Mouse (Mus musculus) ovary, postnatal 14 days (tissue): Measurements from ENCODE around the gene Msi2.

Experiments
- DNase-seq: peaks from one replicate; pipeline ENCODE4 v3.0.0; 2022; ENCODE audit warnings: low spot score

Msi2 gene

DNA sequence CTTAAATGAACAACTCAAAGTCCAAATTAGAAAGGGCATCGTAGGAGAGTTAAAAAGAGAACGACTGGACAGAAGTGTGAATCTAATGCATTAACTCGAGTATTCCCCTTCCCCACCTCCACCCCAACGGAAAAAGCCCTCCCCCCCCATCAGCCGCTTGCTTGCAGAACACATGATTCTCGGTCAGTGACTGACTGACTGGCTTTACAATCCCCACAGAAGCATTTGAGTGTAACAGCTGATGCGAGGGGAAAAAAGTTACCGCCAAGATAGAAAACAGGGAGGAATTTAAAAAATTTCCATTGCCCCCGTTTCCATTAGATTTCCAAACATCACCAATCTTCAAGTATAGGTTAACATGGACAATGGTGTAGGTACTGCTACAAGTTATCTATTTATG lies 4.8 kb downstream of the Msi2 start:
- DNase-seq, result no peak

DNA sequence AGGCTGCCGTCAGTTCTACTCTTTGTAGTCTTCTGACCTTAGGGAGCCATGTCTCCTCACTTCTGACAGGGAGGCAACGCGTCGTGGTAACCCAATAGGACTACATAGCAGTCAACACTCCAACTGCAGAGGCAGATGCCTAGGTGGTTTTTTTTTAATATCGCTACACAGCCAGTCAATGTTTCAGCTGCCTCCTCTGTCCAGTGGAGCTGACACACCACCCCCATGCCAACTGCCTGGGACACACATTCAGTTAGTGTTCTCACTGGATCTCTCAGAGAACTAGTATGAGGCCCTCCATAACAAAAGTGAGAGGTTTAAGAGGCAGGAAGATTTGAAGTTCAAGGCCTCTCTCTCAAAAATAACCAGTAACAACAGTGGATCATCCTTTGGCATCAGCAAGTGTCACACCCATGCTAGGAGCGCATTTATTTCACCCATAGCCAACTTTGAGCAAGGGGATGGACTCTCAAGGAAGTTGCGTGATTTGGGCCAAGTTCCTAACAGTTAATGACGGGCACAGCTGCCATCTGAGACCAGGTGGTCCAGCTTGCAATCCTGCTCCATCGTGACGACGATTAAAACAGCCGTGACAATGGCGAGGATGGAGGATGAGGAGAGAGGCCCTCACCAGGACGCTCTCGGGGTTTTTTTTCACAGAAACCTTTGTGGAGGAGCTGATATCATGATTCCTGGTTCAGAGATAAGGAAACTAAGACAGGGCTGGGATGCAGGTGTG lies 8.3 kb downstream of the Msi2 start:
- no peak for DNase-seq

- no peak for DNase-seq
Measured at GRCm38 (mm10) chr11:88707228-88707775, 11.0 kb downstream of the Msi2 start.

GRCm38 (mm10) chr11:88704688-88705087 lies 13.6 kb downstream of the Msi2 start:
- DNase-seq, result no peak

DNA sequence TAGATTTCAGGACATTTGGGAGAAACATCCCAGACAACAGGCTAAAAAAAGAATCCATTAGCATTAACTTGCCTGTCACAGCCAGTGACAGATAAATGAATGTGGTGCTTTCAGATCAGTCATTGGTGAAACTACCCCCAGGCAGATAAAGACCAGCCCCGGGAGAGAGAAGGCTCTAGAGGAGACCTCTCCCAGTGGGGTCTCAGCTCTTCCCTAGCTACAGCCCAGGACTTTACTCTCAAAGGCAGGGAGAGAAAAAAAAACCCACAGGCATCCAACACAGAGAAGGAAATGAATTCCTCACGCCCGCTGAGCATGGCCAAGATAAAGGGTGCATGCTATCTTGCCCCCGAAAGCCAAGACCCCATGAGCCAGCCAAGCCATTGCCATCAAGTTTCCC lies 15.1 kb downstream of the Msi2 start:
- no peak for DNase-seq

GRCm38 (mm10) chr11:88701976-88702659 lies 16.2 kb downstream of the Msi2 start:
- DNase-seq, result no peak

- DNase-seq, result no peak
Measured at GRCm38 (mm10) chr11:88701020-88701419, 17.3 kb downstream of the Msi2 start.

GRCm38 (mm10) chr11:88700202-88700711 lies 18.1 kb downstream of the Msi2 start:
- no peak for DNase-seq

DNA sequence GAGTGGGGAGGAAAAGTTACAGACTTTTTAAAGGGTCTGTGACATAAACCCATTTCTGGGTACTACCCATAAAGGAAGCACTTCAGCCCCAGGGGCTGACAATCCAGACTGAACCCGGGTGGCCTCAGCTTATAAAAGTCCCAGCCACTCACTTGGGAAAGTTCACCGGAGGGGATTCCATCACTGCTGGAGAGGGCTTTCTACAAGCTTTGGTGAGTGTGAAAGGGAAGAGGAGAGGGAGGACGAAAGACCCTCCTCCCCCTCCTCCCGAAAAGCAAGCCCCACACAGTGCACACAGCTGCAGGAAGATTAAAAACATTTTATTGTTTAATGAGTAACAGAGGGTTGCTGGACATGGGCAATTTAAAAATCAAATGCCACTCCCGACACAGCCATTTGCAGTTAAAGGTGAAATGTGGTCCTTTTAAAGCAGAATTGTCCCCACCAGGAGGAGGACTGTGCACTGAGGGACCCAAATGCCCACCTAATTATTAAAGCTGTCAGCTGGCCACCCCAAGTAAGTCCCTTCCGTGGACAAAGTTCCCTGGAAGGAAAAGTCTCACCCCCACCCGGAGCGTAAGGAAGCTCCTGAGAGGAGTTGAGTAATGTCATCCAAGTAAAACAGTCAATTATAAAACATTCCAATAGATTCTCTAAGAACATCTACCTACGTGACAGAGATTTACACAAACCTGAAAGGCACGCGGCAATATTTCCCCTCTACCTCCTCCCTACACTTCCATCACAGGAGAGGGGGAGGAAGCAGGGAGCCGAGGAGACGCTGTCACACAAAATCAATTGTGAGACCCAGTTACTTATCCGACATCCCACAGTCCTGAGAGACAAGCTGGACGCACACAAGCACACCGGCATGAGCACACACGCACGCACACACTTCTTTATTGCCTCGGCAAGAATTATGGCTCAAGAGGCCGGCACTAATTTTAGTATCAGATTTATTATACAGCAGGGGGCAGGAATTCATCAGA lies 24.1 kb downstream of the Msi2 start:
- DNase-seq, result no peak

GRCm38 (mm10) chr11:88693002-88693769 lies 25.1 kb downstream of the Msi2 start:
- DNase-seq, result no peak

- no peak for DNase-seq
Measured at GRCm38 (mm10) chr11:88692374-88692773, 25.9 kb downstream of the Msi2 start.

DNA sequence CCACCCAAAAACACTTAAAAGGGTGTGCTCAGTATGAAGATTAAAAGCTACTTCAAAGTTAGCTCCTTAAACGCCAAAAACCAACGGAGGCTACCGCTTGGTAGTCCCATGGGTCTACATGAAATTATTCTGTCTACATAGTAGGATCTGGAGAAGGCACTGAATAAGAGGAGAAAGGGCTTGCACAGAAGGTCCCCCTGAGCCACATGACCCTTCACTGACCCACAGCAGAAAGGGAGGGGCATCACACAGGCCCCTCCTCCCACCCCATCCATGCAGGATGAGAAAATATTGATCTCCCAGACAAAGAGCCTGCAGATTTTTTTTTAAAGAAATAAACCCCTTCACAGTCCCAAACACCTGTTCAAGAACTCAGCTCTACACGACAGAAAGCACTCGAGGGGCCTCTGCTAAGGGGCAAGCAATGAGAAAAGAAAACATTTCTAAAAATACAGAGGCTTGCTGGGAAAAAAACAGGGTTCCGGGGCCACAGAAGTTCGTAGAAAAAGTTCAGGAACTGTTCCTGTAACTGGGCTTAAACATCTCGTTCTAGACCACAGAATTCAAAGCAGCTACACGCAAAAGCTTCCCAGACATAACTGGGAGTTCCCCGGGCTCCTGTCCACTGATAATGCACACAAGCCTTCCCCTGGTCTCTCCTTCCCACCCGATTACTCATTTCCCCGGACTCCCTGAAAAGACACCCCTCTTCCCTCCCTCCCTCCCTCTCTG lies 27.6 kb downstream of the Msi2 start:
- no peak for DNase-seq

DNA sequence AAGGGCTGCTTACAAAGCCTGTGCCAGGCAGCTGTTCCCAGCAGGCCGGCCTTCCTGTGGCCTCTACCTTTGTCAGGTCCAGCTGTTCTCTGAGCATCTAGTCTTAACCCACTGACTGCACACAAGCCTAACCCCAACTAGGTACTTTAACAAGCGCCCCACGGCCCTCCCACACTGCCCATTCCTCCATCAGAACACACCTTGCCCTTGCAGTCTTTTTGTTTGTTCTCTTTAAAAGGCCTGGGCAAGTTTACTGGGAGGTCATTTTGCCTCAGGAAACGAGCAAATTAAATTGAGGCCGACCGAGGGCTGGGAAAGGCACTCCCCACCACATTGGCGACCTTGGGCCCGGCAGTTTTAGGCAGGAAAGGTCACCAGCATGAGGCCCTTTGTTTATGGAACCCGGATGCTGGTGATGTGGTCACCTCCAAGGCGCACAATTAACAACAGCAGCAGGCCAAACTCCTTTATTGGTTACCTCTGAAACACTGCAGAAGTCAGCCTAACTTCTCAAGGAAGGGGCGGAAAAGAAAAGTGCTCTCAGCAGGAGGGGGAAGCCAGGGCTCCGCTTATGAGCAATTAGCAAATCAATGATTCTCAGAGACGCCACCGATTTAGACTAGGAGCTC lies 28.4 kb downstream of the Msi2 start:
- no peak for DNase-seq

DNA sequence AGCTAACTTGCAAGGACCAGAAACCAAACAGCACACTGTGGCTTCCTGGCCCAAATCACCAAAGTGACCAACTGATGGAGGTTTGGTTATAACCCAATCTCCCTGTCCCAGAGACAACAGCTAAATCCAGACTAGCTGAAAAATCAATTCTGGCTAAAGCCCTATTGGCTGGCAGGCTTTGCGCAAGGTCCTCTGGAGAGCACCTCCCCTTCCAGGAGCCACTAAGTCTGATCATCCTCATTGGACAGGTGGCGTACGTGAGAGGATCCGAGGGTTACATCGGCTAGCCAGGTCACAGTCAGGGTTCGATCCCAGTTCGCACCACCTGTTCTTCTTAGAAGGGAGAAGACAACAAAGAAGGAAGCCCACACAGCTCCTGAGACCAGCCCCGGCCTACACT lies 29.7 kb downstream of the Msi2 start:
- DNase-seq, result no peak

GRCm38 (mm10) chr11:88687711-88688110 lies 30.6 kb downstream of the Msi2 start:
- no peak for DNase-seq

DNA sequence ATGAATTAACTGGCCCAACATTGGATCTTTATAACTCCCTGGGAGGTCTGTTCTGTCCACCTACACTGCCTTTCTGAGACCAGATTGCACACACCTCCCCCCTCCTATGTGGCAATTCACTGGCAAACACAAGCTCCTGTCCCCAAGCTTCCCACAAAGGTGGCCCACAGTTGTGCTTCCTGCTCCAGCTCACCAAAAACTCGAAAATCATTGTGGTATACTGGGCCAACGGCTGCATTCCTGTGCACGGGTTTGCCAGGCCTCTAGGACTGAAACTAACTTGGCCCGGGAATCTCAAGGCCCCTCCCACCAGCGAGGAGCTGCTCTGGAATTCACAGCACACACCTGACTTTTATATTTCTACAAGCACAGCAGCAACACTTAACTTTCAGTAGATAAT lies 31.3 kb downstream of the Msi2 start:
- DNase-seq, result no peak

GRCm38 (mm10) chr11:88686061-88686460 lies 32.3 kb downstream of the Msi2 start:
- no peak for DNase-seq

DNA sequence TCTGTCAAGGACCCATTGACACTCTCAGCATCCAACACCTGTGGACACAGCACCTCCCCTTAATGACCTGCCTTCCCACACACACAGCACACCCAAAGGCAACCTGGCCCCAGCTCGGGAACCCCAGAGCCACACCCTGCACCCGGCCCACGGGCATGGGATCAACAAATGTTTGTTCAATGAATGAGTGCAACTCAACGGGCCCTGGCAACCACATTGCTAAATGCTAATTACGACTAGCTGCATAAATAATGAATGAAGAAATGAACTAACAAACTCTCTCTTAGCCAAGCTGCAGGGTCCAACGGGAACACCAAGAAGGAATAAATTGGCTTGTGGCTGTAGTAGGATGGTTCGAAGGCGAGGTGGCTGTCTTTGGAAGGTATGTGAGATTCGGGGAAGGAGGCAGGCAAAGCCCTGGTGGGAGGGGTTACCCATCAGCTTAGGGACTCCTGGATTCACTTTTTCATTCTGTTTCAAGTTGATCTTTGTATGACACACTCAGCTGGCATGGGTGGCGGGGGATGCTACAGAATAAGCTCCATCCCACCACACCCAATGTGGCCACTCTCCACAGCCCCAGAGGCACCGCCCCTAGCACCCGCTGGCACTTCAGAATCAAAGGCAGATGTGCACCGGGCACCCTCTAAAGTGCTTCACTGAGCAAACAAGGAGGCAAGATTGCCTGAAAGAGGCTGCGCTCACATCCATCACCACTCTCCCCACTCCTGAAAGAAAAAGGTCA lies 35.1 kb downstream of the Msi2 start:
- no peak for DNase-seq

- DNase-seq, result no peak
Measured at GRCm38 (mm10) chr11:88677350-88677749, 41.0 kb downstream of the Msi2 start.
